Mouse (Mus musculus) kidney, embryonic 14.5 days (tissue): ENCODE data around the gene Mycbp2. TPM values are rescaled to one million over a fixed set of nuclear protein-coding genes. Genes with fewer than 3 reads are reported as not detected.

Experiments
- ATAC-seq: fragments of 200-750 bp; cut with Nextera tagmentation; 2 replicates; pipeline ENCODE4 v1.8.0; 2017; ENCODE audit warnings: moderate number of reproducible peaks, mild to moderate bottlenecking, moderate TSS enrichment, moderate library complexity; ENCODE audit not compliant: low FRiP score, low TSS enrichment
- H3K27ac ChIP-seq: fragments of 300-500 bp; sonication (generic); 2 replicates; pipeline ENCODE4 v1.5.1; 2014; ENCODE audit warnings: low read depth, mild to moderate bottlenecking, low read length, moderate library complexity, mixed read lengths
- H3K27me3 ChIP-seq: fragments of 300-500 bp; sonication (generic); 2 replicates; pipeline ENCODE4 v1.6.1; 2014; ENCODE audit warnings: mild to moderate bottlenecking, low read length; ENCODE audit not compliant: control insufficient read depth, insufficient read depth
- H3K36me3 ChIP-seq: fragments of 300-500 bp; sonication (generic); 2 replicates; pipeline ENCODE4 v1.6.1; 2014; ENCODE audit warnings: low read length, mixed read lengths; ENCODE audit not compliant: control insufficient read depth, insufficient read depth
- H3K4me1 ChIP-seq: fragments of 300-500 bp; sonication (generic); 2 replicates; pipeline ENCODE4 v1.6.1; 2014; ENCODE audit warnings: low read length, mixed read lengths; ENCODE audit not compliant: control insufficient read depth, insufficient read depth
- H3K4me2 ChIP-seq: fragments of 300-500 bp; sonication (generic); replicated peaks from 2 replicates; pipeline ENCODE4 v1.6.1; 2014; ENCODE audit warnings: low read depth, mild to moderate bottlenecking, low read length
- H3K4me3 ChIP-seq: fragments of 300-500 bp; sonication (generic); 2 replicates; pipeline ENCODE4 v1.5.1; 2014; ENCODE audit warnings: mild to moderate bottlenecking, low read length
- H3K9ac ChIP-seq: fragments of 300-500 bp; sonication (generic); 2 replicates; pipeline ENCODE4 v1.6.1; 2014; ENCODE audit warnings: low read depth, mild to moderate bottlenecking, low read length, moderate library complexity
- H3K9me3 ChIP-seq: fragments of 300-500 bp; sonication (generic); 2 replicates; pipeline ENCODE4 v1.6.1; 2016; ENCODE audit warnings: low read length; ENCODE audit not compliant: control insufficient read depth
- WGBS: fragments of 180-500 bp; shearing (Covaris S2); extraction: QIAGEN DNeasy Blood & Tissue Kit; methylation state at CpG from one replicate; pipeline ENCODE4 v1.1.7; 2014; 5-methylcytosine and 5-hydroxymethylcytosine counted together
- polyA plus RNA-seq: library from polyadenylated mRNA; unstranded; fragments of >200 nt; fragmentation: Nextera tagmentation; extraction: Ambion mirVana; gene quantifications from 2 replicates; pipeline ENCODE4 v1.2.1, GENCODE M21; 2014

Mycbp2 gene
- polyA plus RNA-seq, 1 experiment from 2014 or later: 26.1 TPM

GRCm38 (mm10) chr14:103093236-103093635, 253.4 kb downstream of the Mycbp2 start:
- H3K27me3 ChIP-seq: no peaks in the 10 kb centered on the region
- no peaks in the 10 kb centered on the region for H3K9me3 ChIP-seq
- ATAC-seq: no peak
- WGBS: 84% methylated on average over 3 of the region's 3 CpGs
- H3K4me2 ChIP-seq: no peak overlapping the region
- H3K4me1 ChIP-seq: no peaks in the 10 kb centered on the region
- H3K4me3 ChIP-seq: no peak overlapping the region
- peaks cover 39% of the 10 kb centered on the region for H3K36me3 ChIP-seq
- no peak overlapping the region for H3K27ac ChIP-seq
- H3K9ac ChIP-seq: no peak overlapping the region

GRCm38 (mm10) chr14:103088624-103089023, 258.0 kb downstream of the Mycbp2 start:
- Histone ChIP-seq H3K4me2 (no peak overlapping the region), H3K27ac (no peak overlapping the region), H3K4me1 (no peaks in the 10 kb centered on the region), H3K4me3 (no peak overlapping the region), H3K27me3 (no peaks in the 10 kb centered on the region), H3K9me3 (no peaks in the 10 kb centered on the region), H3K9ac (no peak overlapping the region), H3K36me3 (peaks cover 61% of the 10 kb centered on the region)
- no peak for ATAC-seq
- WGBS: 76% methylated on average over 6 of the region's 6 CpGs

- H3K9me3 ChIP-seq: no peaks in the 10 kb centered on the region
- no peak overlapping the region for H3K9ac ChIP-seq
- WGBS: 75% methylated on average over 5 of the region's 5 CpGs
- H3K27me3 ChIP-seq: no peaks in the 10 kb centered on the region
- H3K36me3 ChIP-seq: peaks cover 63% of the 10 kb centered on the region
- H3K27ac ChIP-seq: no peak overlapping the region
- no peak overlapping the region for H3K4me2 ChIP-seq
- H3K4me3 ChIP-seq: no peak overlapping the region
- ATAC-seq: no peak
- no peaks in the 10 kb centered on the region for H3K4me1 ChIP-seq
Measured at GRCm38 (mm10) chr14:103087846-103088245, 258.8 kb downstream of the Mycbp2 start.

- Histone ChIP-seq H3K27me3 (no peaks in the 10 kb centered on the region), H3K4me2 (no peak overlapping the region), H3K36me3 (peaks cover 61% of the 10 kb centered on the region), H3K9me3 (no peaks in the 10 kb centered on the region), H3K4me3 (no peak overlapping the region), H3K4me1 (no peaks in the 10 kb centered on the region), H3K9ac (no peak overlapping the region), H3K27ac (no peak overlapping the region)
- 95% methylated on average over 4 of the region's 4 CpGs for WGBS
- no peak for ATAC-seq
Measured at GRCm38 (mm10) chr14:103086671-103087324, 259.8 kb downstream of the Mycbp2 start.

- H3K4me2 ChIP-seq: no peak overlapping the region
- H3K27ac ChIP-seq: no peak overlapping the region
- no peak for ATAC-seq
- no peaks in the 10 kb centered on the region for H3K27me3 ChIP-seq
- H3K9me3 ChIP-seq: no peaks in the 10 kb centered on the region
- H3K4me3 ChIP-seq: no peak overlapping the region
- no peak overlapping the region for H3K9ac ChIP-seq
- H3K36me3 ChIP-seq: peaks cover 58% of the 10 kb centered on the region
- H3K4me1 ChIP-seq: no peaks in the 10 kb centered on the region
- WGBS: 82% methylated on average over 1 of the region's 1 CpGs
Measured at GRCm38 (mm10) chr14:103085840-103086533, 260.6 kb downstream of the Mycbp2 start.

- Histone ChIP-seq H3K9ac (no peak overlapping the region), H3K4me1 (no peaks in the 10 kb centered on the region), H3K36me3 (peaks cover 37% of the 10 kb centered on the region), H3K4me3 (no peak overlapping the region), H3K4me2 (no peak overlapping the region), H3K9me3 (no peaks in the 10 kb centered on the region), H3K27ac (no peak overlapping the region), H3K27me3 (no peaks in the 10 kb centered on the region)
- 88% methylated on average over 9 of the region's 9 CpGs for WGBS
- no peak for ATAC-seq
Measured at GRCm38 (mm10) chr14:103079209-103079977, 267.2 kb downstream of the Mycbp2 start.

- H3K9me3 ChIP-seq: no peaks in the 10 kb centered on the region
- no peak for ATAC-seq
- no peak overlapping the region for H3K4me2 ChIP-seq
- no peaks in the 10 kb centered on the region for H3K4me1 ChIP-seq
- 87% methylated on average over 16 of the region's 16 CpGs for WGBS
- H3K27me3 ChIP-seq: no peaks in the 10 kb centered on the region
- H3K4me3 ChIP-seq: no peak overlapping the region
- no peak overlapping the region for H3K27ac ChIP-seq
- peaks cover 42% of the 10 kb centered on the region for H3K36me3 ChIP-seq
- no peak overlapping the region for H3K9ac ChIP-seq
Measured at GRCm38 (mm10) chr14:103078006-103078912, 268.4 kb downstream of the Mycbp2 start.

GRCm38 (mm10) chr14:103077272-103078005, 269.2 kb downstream of the Mycbp2 start:
- H3K27me3 ChIP-seq: no peaks in the 10 kb centered on the region
- H3K4me3 ChIP-seq: no peak overlapping the region
- no peaks in the 10 kb centered on the region for H3K4me1 ChIP-seq
- H3K36me3 ChIP-seq: peaks cover 41% of the 10 kb centered on the region; the same call in 1 of the 2 replicates
- no peak overlapping the region for H3K27ac ChIP-seq
- 93% methylated on average over 9 of the region's 9 CpGs for WGBS
- no peak for ATAC-seq
- H3K9ac ChIP-seq: no peak overlapping the region
- no peaks in the 10 kb centered on the region for H3K9me3 ChIP-seq
- no peak overlapping the region for H3K4me2 ChIP-seq
